Mouse (Mus musculus) spleen, adult 2 months (tissue): ENCODE measurements around the gene Thap11.

Source experiments
- CTCF ChIP-seq: fragments of 200-500 bp; IDR thresholded peaks from 2 replicates; pipeline ENCODE4 v1.5.1; 2011; ENCODE audit warnings: mild to moderate bottlenecking, inconsistent platforms; ENCODE audit not compliant: insufficient read depth, insufficient read length, insufficient replicate concordance; ENCODE audit errors: extremely low read depth
- POLR2A ChIP-seq: fragments of 200-500 bp; IDR thresholded peaks from 2 replicates; pipeline ENCODE4 v1.6.1; 2011; ENCODE audit warnings: low read depth, low read length, inconsistent platforms

DNA sequence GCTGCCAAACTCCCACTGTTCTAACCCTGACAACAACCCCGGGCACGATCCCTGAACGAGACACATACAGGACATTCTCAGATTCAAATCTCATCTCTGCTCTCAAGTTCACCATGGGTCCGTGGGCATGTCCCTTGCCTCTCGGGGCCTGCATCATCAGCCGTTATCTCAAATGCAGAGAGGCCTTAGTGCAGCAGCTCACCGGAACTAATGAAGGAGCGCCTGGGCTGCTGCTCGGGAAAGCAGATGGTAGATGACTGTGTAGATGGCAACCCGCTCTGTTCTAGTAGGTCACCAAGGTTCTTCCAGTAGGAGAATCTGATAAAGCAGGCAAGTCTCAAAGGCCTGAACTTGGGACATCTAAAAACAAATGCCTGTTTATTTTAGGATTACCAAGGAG is 43.9 kb upstream of the Thap11 start:
- no peak for TF ChIP-seq POLR2A
- TF ChIP-seq CTCF: no peak
